Mouse (Mus musculus) MEL (cell line): Measurements from ENCODE around the gene Mdk. TPM values are rescaled to one million over a fixed set of nuclear protein-coding genes. Genes with fewer than 3 reads are reported as not detected.

Experiments
- DNase-seq: peaks from one replicate; pipeline ENCODE4 v3.0.0; 2011; ENCODE audit warnings: low read depth, low spot score
- H3K27ac ChIP-seq: 2 replicates; pipeline ENCODE4 v1.5.1; 2012; ENCODE audit warnings: low read depth, mild to moderate bottlenecking, control low read depth, low read length, moderate library complexity; ENCODE audit not compliant: control insufficient read depth
- H3K27me3 ChIP-seq, 2 experiments: fragments of 150-350 bp in 1 of 2; sonication (generic) in 1 of 2; 2 replicates each; pipeline ENCODE4 v1.6.1; 2012; ENCODE audit warnings: low read length in 2 of 2, mild to moderate bottlenecking in 2 of 2, improper control_type of control experiment in 1 of 2, moderate library complexity in 1 of 2; ENCODE audit not compliant: insufficient read depth in 2 of 2, control insufficient read depth in 1 of 2
- H3K36me3 ChIP-seq, 2 experiments: 2 replicates each; pipeline ENCODE4 v1.6.1; 2012 to 2014; ENCODE audit warnings: low read length in 2 of 2, improper control_type of control experiment in 1 of 2, inconsistent platforms in 1 of 2, mild to moderate bottlenecking in 1 of 2; ENCODE audit not compliant: insufficient read depth in 2 of 2, control insufficient read depth in 1 of 2
- H3K4me1 ChIP-seq, 2 experiments: fragments of 150-350 bp in 1 of 2; sonication (generic) in 1 of 2; 2 replicates each; pipeline ENCODE4 v1.6.1; 2012; ENCODE audit warnings: low read length in 2 of 2, improper control_type of control experiment in 1 of 2, mild to moderate bottlenecking in 1 of 2; ENCODE audit not compliant: insufficient read depth in 2 of 2, control insufficient read depth in 1 of 2
- H3K4me3 ChIP-seq, 2 experiments: fragments of 150-350 bp in 1 of 2; sonication (generic) in 1 of 2; 2 replicates each; pipeline ENCODE4 v1.5.1; 2012; ENCODE audit warnings: low read depth in 2 of 2, low read length in 2 of 2, mild to moderate bottlenecking in 2 of 2, moderate library complexity in 2 of 2, control low read depth in 1 of 2, improper control_type of control experiment in 1 of 2; ENCODE audit not compliant: control insufficient read depth in 1 of 2, insufficient read depth in 1 of 2
- H3K79me2 ChIP-seq: 2 replicates; pipeline ENCODE4 v1.6.1; 2012; ENCODE audit warnings: mild to moderate bottlenecking, low read length, moderate library complexity; ENCODE audit not compliant: control insufficient read depth, poor library complexity, insufficient read depth
- H3K9ac ChIP-seq: 2 replicates; pipeline ENCODE4 v1.6.1; 2012; ENCODE audit warnings: low read depth, mild to moderate bottlenecking, control low read depth, low read length, moderate library complexity; ENCODE audit not compliant: control insufficient read depth, poor library complexity, severe bottlenecking
- H3K9me3 ChIP-seq: fragments of 150-350 bp; sonication (generic); replicated peaks from 2 replicates; pipeline ENCODE4 v1.6.1; 2012; ENCODE audit warnings: mild to moderate bottlenecking, low read length, improper control_type of control experiment, moderate library complexity; ENCODE audit not compliant: insufficient read depth
- CTCF ChIP-seq, 3 experiments: IDR thresholded peaks in 2 of 3; conservative IDR thresholded peaks in 1 of 3; 2 replicates each; pipeline ENCODE4 v1.5.1; 2011 to 2012; ENCODE audit warnings: low read length in 3 of 3, low read depth in 2 of 3, mild to moderate bottlenecking in 2 of 3, improper control_type of control experiment in 1 of 3, inconsistent platforms in 1 of 3, mixed read lengths in 1 of 3, moderate library complexity in 1 of 3; ENCODE audit not compliant: control insufficient read depth in 1 of 3, insufficient read depth in 1 of 3, poor library complexity in 1 of 3, severe bottlenecking in 1 of 3
- HCFC1 ChIP-seq: IDR thresholded peaks from 2 replicates; pipeline ENCODE4 v1.6.1; 2012; ENCODE audit warnings: low read depth, mild to moderate bottlenecking, inconsistent platforms, low read length, improper control_type of control experiment, moderate library complexity
- MAZ ChIP-seq: IDR thresholded peaks from 2 replicates; pipeline ENCODE4 v1.6.1; 2012; ENCODE audit warnings: low read depth, mild to moderate bottlenecking, inconsistent platforms, low read length, improper control_type of control experiment
- MEF2A ChIP-seq: IDR thresholded peaks from 2 replicates; pipeline ENCODE4 v1.6.1; 2014; ENCODE audit warnings: low read depth, mild to moderate bottlenecking, inconsistent platforms, low read length, improper control_type of control experiment; ENCODE audit not compliant: poor library complexity, insufficient replicate concordance, severe bottlenecking; ENCODE audit errors: extremely low read depth
- MYB ChIP-seq: IDR thresholded peaks from 2 replicates; pipeline ENCODE4 v1.6.1; 2011; ENCODE audit warnings: mild to moderate bottlenecking, low read depth, low read length, improper control_type of control experiment
- MYC ChIP-seq: IDR thresholded peaks from 2 replicates; pipeline ENCODE4 v1.6.1; 2011; ENCODE audit warnings: low read depth, mild to moderate bottlenecking, low read length, improper control_type of control experiment, moderate library complexity
- NELFE ChIP-seq: IDR thresholded peaks from 2 replicates; pipeline ENCODE4 v1.6.1; 2011; ENCODE audit warnings: low read depth, low read length, improper control_type of control experiment
- POLR2A ChIP-seq, 2 experiments: IDR thresholded peaks; 2 replicates each; pipeline ENCODE4 v1.6.1; 2011 to 2012; ENCODE audit warnings: low read length in 2 of 2, mild to moderate bottlenecking in 2 of 2, control low read depth in 1 of 2, improper control_type of control experiment in 1 of 2, low read depth in 1 of 2, moderate library complexity in 1 of 2; ENCODE audit not compliant: control insufficient read depth in 1 of 2, insufficient read depth in 1 of 2, poor library complexity in 1 of 2
- RAD21 ChIP-seq: IDR thresholded peaks from 2 replicates; pipeline ENCODE4 v1.6.1; 2011; ENCODE audit warnings: mild to moderate bottlenecking, low read depth, low read length, improper control_type of control experiment
- SIN3A ChIP-seq: IDR thresholded peaks from 2 replicates; pipeline ENCODE4 v1.6.1; 2012; ENCODE audit warnings: low read length, improper control_type of control experiment, inconsistent platforms
- SMC3 ChIP-seq: IDR thresholded peaks from 2 replicates; pipeline ENCODE4 v1.6.1; 2011; ENCODE audit warnings: low read depth, low read length, improper control_type of control experiment
- TBP ChIP-seq: IDR thresholded peaks from 2 replicates; pipeline ENCODE4 v1.8.0; 2011; ENCODE audit warnings: low read depth, low read length, improper control_type of control experiment
- ZC3H11A ChIP-seq: IDR thresholded peaks from 2 replicates; pipeline ENCODE4 v1.6.1; 2012; ENCODE audit warnings: low read depth, mild to moderate bottlenecking, inconsistent platforms, low read length, improper control_type of control experiment
- ZKSCAN1 ChIP-seq: IDR thresholded peaks from 2 replicates; pipeline ENCODE4 v1.6.1; 2012; ENCODE audit warnings: low read depth, mild to moderate bottlenecking, inconsistent platforms, low read length, improper control_type of control experiment, moderate library complexity
- ZNF384 ChIP-seq: IDR thresholded peaks from 2 replicates; pipeline ENCODE4 v1.6.1; 2012; ENCODE audit warnings: low read depth, mild to moderate bottlenecking, inconsistent platforms, low read length, improper control_type of control experiment
- polyA plus RNA-seq, 2 experiments: library from polyadenylated mRNA; stranded (reverse) in 1 of 2; unstranded in 1 of 2; fragments of >175 nt in 1 of 2; fragments of >200 nt in 1 of 2; gene quantifications; 2 replicates each; pipeline versions ENCODE4 v1.2.1 to v1.2.4; 2012; ENCODE audit warnings: low replicate concordance in 2 of 2, low read depth in 1 of 2; ENCODE audit not compliant: insufficient read length in 2 of 2, insufficient read depth in 1 of 2, missing spikeins in 1 of 2
- total RNA-seq: library from RNA; depleted of rRNA; stranded (reverse); fragments of 300-350 nt; gene quantifications from 2 replicates; pipeline ENCODE4 v1.2.3, GENCODE M21; 2012

The Mdk gene
- total and polyA plus RNA-seq, 3 experiments, result 0.19 to 3.4 TPM; not detected in 1

- no peaks in the 10 kb centered on the region for H3K9me3 ChIP-seq
- H3K36me3 ChIP-seq, result no peaks in the 10 kb centered on the region
- H3K79me2 ChIP-seq, result peaks cover 10% of the 10 kb centered on the region; the same call in 1 of the 2 replicates
- no peak overlapping the region for H3K4me3 ChIP-seq
- TF ChIP-seq ZNF384, result 0 out of 2 replicates have a peak, but pooled peaks have one; percentile 30
- TF ChIP-seq MYB, result no peak
- TF ChIP-seq MAZ, result no peak
- TF ChIP-seq MYC, result 0 out of 2 replicates have a peak, but pooled peaks have one; percentile 37
- no peak for TF ChIP-seq HCFC1
- TF ChIP-seq TBP, result no peak
- peak; percentile 35 for TF ChIP-seq RAD21
- TF ChIP-seq SMC3, result peak; percentile 56
- peak; percentile 23; the same call in 1 of the 2 replicates for TF ChIP-seq ZC3H11A
- no peak for TF ChIP-seq MEF2A
- TF ChIP-seq CTCF (IDR thresholded peaks at IDR 0.05 in 2 of 3, conservative IDR thresholded peaks at IDR 0.05 in 1 of 3; ENCODE audit: control insufficient read depth in 1 of 3, insufficient read depth in 1 of 3, low read depth in 2 of 3, low read length in 3 of 3, poor library complexity in 1 of 3, severe bottlenecking in 1 of 3), result peak; percentile 64 to 73 (median 70)
- TF ChIP-seq SIN3A, result 0 out of 2 replicates have a peak, but pooled peaks have one; percentile 29
- TF ChIP-seq, all 39 proteins: peak for 7
- H3K27ac ChIP-seq, result no peak overlapping the region
- no peaks in the 10 kb centered on the region for H3K27me3 ChIP-seq
- DNase-seq, result peak; percentile 67
- H3K4me1 ChIP-seq, result peaks cover 0 to 9% of the 10 kb centered on the region in 2 experiments; a peak in 2 of 4 replicates
- H3K9ac ChIP-seq, result no peak overlapping the region
These were observed 2.2 kb downstream of the Mdk start for GRCm38 (mm10) chr2:91929936-91930335.

GRCm38 (mm10) chr2:91929455-91929854 lies 2.6 kb downstream of the Mdk start:
- H3K4me3 ChIP-seq, result no peak overlapping the region
- TF ChIP-seq ZNF384, result peak; percentile 73
- TF ChIP-seq POLR2A (IDR thresholded peaks at IDR 0.05; ENCODE audit: control insufficient read depth in 1 of 2, insufficient read depth in 1 of 2, low read depth in 1 of 2, low read length in 2 of 2, poor library complexity in 1 of 2), result no peak
- no peak for TF ChIP-seq NELFE
- TF ChIP-seq ZKSCAN1, result no peak
- TF ChIP-seq, all 39 proteins: peak for 1
- Histone ChIP-seq H3K27me3 (no peaks in the 10 kb centered on the region), H3K9ac (no peak overlapping the region), H3K27ac (no peak overlapping the region), H3K36me3 (peaks cover 0 to 3% of the 10 kb centered on the region in 2 experiments; a peak in 2 of 4 replicates), H3K4me1 (peaks cover under 1 to 13% of the 10 kb centered on the region in 2 experiments), H3K9me3 (no peaks in the 10 kb centered on the region), H3K79me2 (peaks cover 15% of the 10 kb centered on the region)
- no peak for DNase-seq
